Mouse (Mus musculus) ES-Bruce4 (cell line): ENCODE results near the gene Klhl29.

Source experiments
- CTCF ChIP-seq: IDR thresholded peaks from one replicate; pipeline ENCODE4 v1.8.1; 2011; ENCODE audit warnings: low read depth, low read length
- POLR2A ChIP-seq: IDR thresholded peaks from one replicate; pipeline ENCODE4 v1.8.1; 2011; ENCODE audit warnings: low read length; ENCODE audit not compliant: insufficient read depth

GRCm38 (mm10) chr12:5223595-5223994 is 151.9 kb downstream of the Klhl29 start:
- TF ChIP-seq CTCF (no peak), POLR2A (no peak)
